Mouse (Mus musculus) kidney, embryonic 15.5 days (tissue): ENCODE measurements around the gene Adpgk. TPM values are rescaled to one million over a fixed set of nuclear protein-coding genes. Genes with fewer than 3 reads are reported as not detected.
"Not testable (repeated sequence)": the region's sequence is repeated elsewhere in the genome, so short reads cannot be mapped to it uniquely, and the experiment has no call there.

Experiments
- ATAC-seq: fragments of 200-750 bp; cut with Nextera tagmentation; replicated peaks from 2 replicates; pipeline ENCODE4 v1.8.0; 2017; ENCODE audit warnings: moderate TSS enrichment; ENCODE audit not compliant: low FRiP score
- H3K27ac ChIP-seq: fragments of 300-500 bp; sonication (generic); 2 replicates; pipeline ENCODE4 v1.5.1; 2015; ENCODE audit warnings: mild to moderate bottlenecking, inconsistent platforms
- H3K27me3 ChIP-seq: fragments of 300-500 bp; sonication (generic); 2 replicates; pipeline ENCODE4 v1.6.1; 2015; ENCODE audit warnings: inconsistent platforms
- H3K36me3 ChIP-seq: fragments of 300-500 bp; sonication (generic); 2 replicates; pipeline ENCODE4 v1.6.1; 2015; ENCODE audit warnings: inconsistent platforms
- H3K4me1 ChIP-seq: fragments of 300-500 bp; sonication (generic); 2 replicates; pipeline ENCODE4 v1.6.1; 2015; ENCODE audit warnings: inconsistent platforms
- H3K4me2 ChIP-seq: fragments of 300-500 bp; sonication (generic); 2 replicates; pipeline ENCODE4 v1.6.1; 2015; ENCODE audit warnings: moderate library complexity, mild to moderate bottlenecking, inconsistent platforms
- H3K4me3 ChIP-seq: fragments of 300-500 bp; sonication (generic); replicated peaks from 2 replicates; pipeline ENCODE4 v1.5.1; 2015; ENCODE audit warnings: mild to moderate bottlenecking, inconsistent platforms
- H3K9ac ChIP-seq: fragments of 300-500 bp; sonication (generic); 2 replicates; pipeline ENCODE4 v1.6.1; 2015; ENCODE audit warnings: mild to moderate bottlenecking, inconsistent platforms
- H3K9me3 ChIP-seq: fragments of 300-500 bp; sonication (generic); replicated peaks from 2 replicates; pipeline ENCODE4 v1.6.1; 2016; ENCODE audit warnings: inconsistent platforms
- WGBS: fragments of 180-500 bp; shearing (Covaris S2); methylation state at CpG from one replicate; pipeline ENCODE4 v1.1.7; 2015; ENCODE audit warnings: mixed read lengths; 5-methylcytosine and 5-hydroxymethylcytosine counted together
- polyA plus RNA-seq: library from polyadenylated mRNA; unstranded; fragments of >200 nt; fragmentation: Nextera tagmentation; extraction: Ambion mirVana; gene quantifications from 2 replicates; pipeline ENCODE4 v1.2.1, GENCODE M21; 2015

The Adpgk gene
- polyA plus RNA-seq, 1 experiment from 2014 or later, result 39.2 TPM

- WGBS, result 78% methylated on average over 2 of the region's 2 CpGs
- no peaks in the 10 kb centered on the region for H3K27me3 ChIP-seq
- H3K36me3 ChIP-seq, result peaks cover 22% of the 10 kb centered on the region
- no peaks in the 10 kb centered on the region for H3K4me1 ChIP-seq
- H3K9ac ChIP-seq, result no peak overlapping the region
- H3K4me2 ChIP-seq, result no peak overlapping the region
- no peak overlapping the region for H3K27ac ChIP-seq
- no peak for ATAC-seq
- H3K9me3 ChIP-seq, result no peaks in the 10 kb centered on the region
- H3K4me3 ChIP-seq, result no peak overlapping the region
Measured at GRCm38 (mm10) chr9:59346176-59346575, 54.8 kb downstream of the Adpgk start.

- H3K4me3 ChIP-seq, result peak overlapping the region; percentile 70
- H3K9me3 ChIP-seq, result no peaks in the 10 kb centered on the region
- peak; percentile 19 for ATAC-seq
- WGBS, result 10% methylated on average over 15 of the region's 15 CpGs
- H3K36me3 ChIP-seq, result no peaks in the 10 kb centered on the region
- peak overlapping the region; percentile 61 for H3K9ac ChIP-seq
- H3K4me1 ChIP-seq, result 0 out of 2 replicates have a peak, but pooled peaks cover 4% of the 10 kb centered on the region
- peak overlapping the region; percentile 75 for H3K4me2 ChIP-seq
- H3K27ac ChIP-seq, result peak overlapping the region; percentile 90
- H3K27me3 ChIP-seq, result no peaks in the 10 kb centered on the region
Measured at GRCm38 (mm10) chr9:59352586-59353252, 61.4 kb downstream of the Adpgk start.

- Histone ChIP-seq H3K4me1 (0 out of 2 replicates have a peak, but pooled peaks cover 4% of the 10 kb centered on the region), H3K9me3 (no peaks in the 10 kb centered on the region), H3K27me3 (no peaks in the 10 kb centered on the region), H3K4me2 (peak within 1 kb of the TSS; percentile 75), H3K27ac (peak within 1 kb of the TSS; percentile 90), H3K9ac (peak within 1 kb of the TSS; percentile 61), H3K4me3 (peak within 1 kb of the TSS; percentile 70), H3K36me3 (no peaks in the 10 kb centered on the region)
- peak; percentile 97 for ATAC-seq
- WGBS, result under 1% methylated on average over 31 of the region's 32 CpGs
Measured at GRCm38 (mm10) chr9:59353253-59353639, 61.9 kb downstream of the Adpgk start, which contains the start of gene Bbs4. Bbs4 (minus strand) TSS chr9:59353508.

GRCm38 (mm10) chr9:59358041-59358440 lies 66.7 kb downstream of the Adpgk start:
- H3K9me3 ChIP-seq, H3K4me2 ChIP-seq, ATAC-seq, H3K9ac ChIP-seq, H3K36me3 ChIP-seq, H3K4me1 ChIP-seq, H3K27me3 ChIP-seq, H3K27ac ChIP-seq, H3K4me3 ChIP-seq: not testable (repeated sequence)
- 53% methylated on average over 1 of the region's 1 CpGs for WGBS

GRCm38 (mm10) chr9:59360487-59360886 lies 69.1 kb downstream of the Adpgk start:
- not testable (repeated sequence) for H3K27ac ChIP-seq, H3K9ac ChIP-seq, H3K36me3 ChIP-seq, H3K4me1 ChIP-seq, H3K4me2 ChIP-seq, H3K4me3 ChIP-seq, H3K9me3 ChIP-seq, ATAC-seq, H3K27me3 ChIP-seq
- WGBS, result 81% methylated on average over 3 of the region's 3 CpGs

GRCm38 (mm10) chr9:59369220-59369619 lies 77.9 kb downstream of the Adpgk start:
- no peak overlapping the region for H3K4me3 ChIP-seq
- no peak overlapping the region for H3K9ac ChIP-seq
- no peak for ATAC-seq
- WGBS, result 83% methylated on average over 5 of the region's 5 CpGs
- no peak overlapping the region for H3K27ac ChIP-seq
- no peak overlapping the region for H3K4me2 ChIP-seq
- no peaks in the 10 kb centered on the region for H3K27me3 ChIP-seq
- no peaks in the 10 kb centered on the region for H3K4me1 ChIP-seq
- H3K9me3 ChIP-seq, result no peaks in the 10 kb centered on the region
- H3K36me3 ChIP-seq, result no peaks in the 10 kb centered on the region

- H3K27ac ChIP-seq, result no peak overlapping the region
- H3K4me1 ChIP-seq, result no peaks in the 10 kb centered on the region
- H3K4me2 ChIP-seq, result no peak overlapping the region
- H3K9me3 ChIP-seq, result no peaks in the 10 kb centered on the region
- no peaks in the 10 kb centered on the region for H3K36me3 ChIP-seq
- no peak for ATAC-seq
- H3K4me3 ChIP-seq, result no peak overlapping the region
- no peak overlapping the region for H3K9ac ChIP-seq
- WGBS, result 88% methylated on average over 9 of the region's 9 CpGs
- H3K27me3 ChIP-seq, result no peaks in the 10 kb centered on the region
Measured at GRCm38 (mm10) chr9:59369646-59370045, 78.3 kb downstream of the Adpgk start.

Other genes with a start within 250 kb of the Adpgk start
- 14.2 and 14.6 TPM in 2 replicates for gene Bbs4, start 62.0 kb downstream of the Adpgk start, polyA plus RNA-seq
- 16.3 and 18.4 TPM in 2 replicates for gene Arih1, start 195.1 kb downstream of the Adpgk start, polyA plus RNA-seq
- 58.9 and 67.1 TPM in 2 replicates for gene Hexa, start 248.0 kb downstream of the Adpgk start, polyA plus RNA-seq
- 0.26 TPM in 1 of 2 replicates, not detected in the other for gene Tmem202, start 248.3 kb downstream of the Adpgk start, polyA plus RNA-seq